Comparison of ENCODE assay signal across 9 mouse cellular contexts in genomic region chr12:55446746-55447395, GRCm38 (mm10). TPM values are rescaled to one million over a fixed set of nuclear protein-coding genes. Genes with fewer than 3 reads are reported as not detected.
DNase-seq lines count a peak whose midpoint lies in the region; ATAC-seq and TF ChIP-seq lines count a peak whose summit lies in the region.
"Had no signal": no experiment of that assay in that cellular context is flagged by ENCODE, and none has a peak within 500 bp of the region (broad histone marks: within the 10 kb centered on the region; RNA-seq: fewer than 3 reads in every experiment).

No protein-coding gene starts in this region.

- no peak overlapping the region for H3K4me2 ChIP-seq in hindbrain, embryonic 11.5 days (replicated peaks; ENCODE audit: low read depth, low read length)
- peak overlapping the region; percentile 6; the same call in 1 of the 2 replicates for H3K4me2 ChIP-seq in lung, embryonic 16.5 days (ENCODE audit: low read depth, low read length)

- peak overlapping the region; percentile 13; the same call in 1 of the 2 replicates for H3K9ac ChIP-seq in ES-Bruce4 (ENCODE audit: low read depth, poor library complexity, severe bottlenecking)
- no peak overlapping the region for H3K9ac ChIP-seq in hindbrain, embryonic 11.5 days (ENCODE audit: low read depth, low read length)
- H3K9ac ChIP-seq in lung, embryonic 16.5 days (ENCODE audit: low read length), result peak overlapping the region; percentile 43

- no peak for TF ChIP-seq POLR2A in ES-Bruce4 (IDR thresholded peaks at IDR 0.05; ENCODE audit: insufficient read depth, low read length)
- TF ChIP-seq POLR2A in thymus, adult 2 months (IDR thresholded peaks at IDR 0.05; ENCODE audit: control insufficient read depth, extremely low read depth, insufficient read depth, low read length, poor library complexity), result peak; percentile 50; the same call in 1 of the 2 replicates

- WGBS in hindbrain, embryonic 11.5 days, result 29% methylated on average over 13 of the region's 13 CpGs
- WGBS in lung, embryonic 16.5 days, result 10% methylated on average over 13 of the region's 13 CpGs
- 1% methylated on average over 13 of the region's 13 CpGs for WGBS in thymus, adult 2 months

- DNase-seq in cerebellum, adult 9-10 months, result peak; percentile 92
- DNase-seq in frontal cortex, postnatal 10 days (ENCODE audit: low spot score in 2 of 2), result peak; percentile 82 to 86
- DNase-seq in hindbrain, embryonic 11.5 days (ENCODE audit: low spot score), result peak; percentile 62
- DNase-seq in layer of hippocampus, postnatal 10 days (ENCODE audit: low spot score in 2 of 2), result peak; percentile 76 to 80
- peak; percentile 91 for DNase-seq in ovary, adult 18-20 months (ENCODE audit: low spot score)
- DNase-seq in thymus, adult 2 months, result peak; percentile 72

- TF ChIP-seq CTCF in ES-Bruce4 (IDR thresholded peaks at IDR 0.05; ENCODE audit: low read depth, low read length), result no peak
- 0 out of 2 replicates have a peak, but pooled peaks have one; percentile 19 for TF ChIP-seq CTCF in thymus, adult 2 months (IDR thresholded peaks at IDR 0.05; ENCODE audit: borderline replicate concordance, control insufficient read depth, extremely low read depth, insufficient read depth, low read length, poor library complexity)

- no peak for TF ChIP-seq EP300 in ES-Bruce4 (IDR thresholded peaks at IDR 0.05; ENCODE audit: insufficient read depth, low read depth, low read length)

- H3K36me3 ChIP-seq in ES-Bruce4 (ENCODE audit: control insufficient read depth, insufficient read depth, low read length, poor library complexity, severe bottlenecking), result no peaks in the 10 kb centered on the region
- no peaks in the 10 kb centered on the region for H3K36me3 ChIP-seq in hindbrain, embryonic 11.5 days (ENCODE audit: control insufficient read depth, insufficient read depth, low read length)
- no peaks in the 10 kb centered on the region for H3K36me3 ChIP-seq in lung, embryonic 16.5 days (ENCODE audit: control insufficient read depth, insufficient read depth, low read length)
- no peaks in the 10 kb centered on the region for H3K36me3 ChIP-seq in thymus, adult 2 months (ENCODE audit: control insufficient read depth, insufficient read depth, low read length)

- ATAC-seq in hindbrain, embryonic 11.5 days (ENCODE audit: low FRiP score), result peak; percentile 89
- ATAC-seq in lung, embryonic 16.5 days (ENCODE audit: low read depth), result peak; percentile 83

- H3K27ac ChIP-seq in ES-Bruce4 (ENCODE audit: insufficient read depth, low read length), result no peak overlapping the region
- H3K27ac ChIP-seq in hindbrain, embryonic 11.5 days (ENCODE audit: low read depth, low read length), result peak overlapping the region; percentile 59
- H3K27ac ChIP-seq in lung, embryonic 16.5 days (ENCODE audit: low read length), result peak overlapping the region; percentile 97
- peak overlapping the region; percentile 92 for H3K27ac ChIP-seq in thymus, adult 2 months (ENCODE audit: control insufficient read depth, insufficient read depth, low read length)

- H3K9me3 ChIP-seq in ES-Bruce4 (replicated peaks; ENCODE audit: control insufficient read depth, insufficient read depth, low read length, poor library complexity, severe bottlenecking), result no peaks in the 10 kb centered on the region
- H3K9me3 ChIP-seq in hindbrain, embryonic 11.5 days (ENCODE audit: control insufficient read depth, low read length), result no peaks in the 10 kb centered on the region
- H3K9me3 ChIP-seq in lung, embryonic 16.5 days (ENCODE audit: control insufficient read depth, low read length), result no peaks in the 10 kb centered on the region

- H3K4me1 ChIP-seq in ES-Bruce4 (ENCODE audit: control insufficient read depth, insufficient read depth, low read length), result peaks cover 2% of the 10 kb centered on the region
- H3K4me1 ChIP-seq in hindbrain, embryonic 11.5 days (replicated peaks; ENCODE audit: control insufficient read depth, insufficient read depth, low read length), result no peaks in the 10 kb centered on the region; the same call in 1 of the 2 replicates
- H3K4me1 ChIP-seq in lung, embryonic 16.5 days (replicated peaks; ENCODE audit: control insufficient read depth, insufficient read depth, low read length), result peaks cover 42% of the 10 kb centered on the region
- H3K4me1 ChIP-seq in thymus, adult 2 months (replicated peaks; ENCODE audit: control insufficient read depth, insufficient read depth, low read length), result peaks cover 68% of the 10 kb centered on the region

- 0 out of 2 replicates have a peak overlapping the region, but pooled peaks have one; percentile 11 for H3K4me3 ChIP-seq in ES-Bruce4 (ENCODE audit: low read depth, low read length)
- no peak overlapping the region for H3K4me3 ChIP-seq in hindbrain, embryonic 11.5 days (ENCODE audit: low read depth, low read length)
- no peak overlapping the region for H3K4me3 ChIP-seq in lung, embryonic 16.5 days (ENCODE audit: low read length)
- H3K4me3 ChIP-seq in thymus, adult 2 months (ENCODE audit: control insufficient read depth, insufficient read depth, low read length), result no peak overlapping the region
- H3K4me3 ChIP-seq: erythroblast, embryonic 14.5 days had no signal

- no peaks in the 10 kb centered on the region for H3K27me3 ChIP-seq in ES-Bruce4 (ENCODE audit: control insufficient read depth, insufficient read depth, low read length, poor library complexity, severe bottlenecking)
- H3K27me3 ChIP-seq in hindbrain, embryonic 11.5 days (ENCODE audit: control insufficient read depth, insufficient read depth, low read length), result no peaks in the 10 kb centered on the region
- no peaks in the 10 kb centered on the region for H3K27me3 ChIP-seq in lung, embryonic 16.5 days (ENCODE audit: control insufficient read depth, insufficient read depth, low read depth, low read length)
- H3K27me3 ChIP-seq in thymus, adult 2 months (ENCODE audit: control insufficient read depth, insufficient read depth, low read length), result no peaks in the 10 kb centered on the region

RNA-seq across cellular contexts. Expression of gene Nfkbia, which starts 45.6 kb away (rescaled TPM):
- 40.9 and 45.3 TPM in 2 replicates for polyA plus RNA-seq in ES-Bruce4 (2011; ENCODE audit: insufficient read depth, insufficient read length, low read depth, missing spikeins)
- polyA plus RNA-seq in hindbrain, embryonic 11.5 days (2014; fragmentation: Nextera tagmentation; extraction: Ambion mirVana), result 43.3 and 46.9 TPM in 2 replicates
- total RNA-seq in layer of hippocampus, postnatal 10 days (2021), result 10 to 100 TPM; 34.0 to 43.0 TPM
- polyA plus RNA-seq in lung, embryonic 16.5 days (2015; fragmentation: Nextera tagmentation; extraction: Ambion mirVana), result 130 and 136 TPM in 2 replicates
- 613 and 674 TPM in 2 replicates for polyA plus RNA-seq in thymus, adult 2 months (2012; rRNA removed)
